Mouse (Mus musculus) liver, postnatal 0 days (tissue): Measurements from ENCODE around the gene Asxl1.

Experiments
- CTCF ChIP-seq: sonication (generic); IDR thresholded peaks from 2 replicates; pipeline ENCODE4 v1.5.1; 2016; ENCODE audit warnings: antibody characterized with exemption, low read depth
- EP300 ChIP-seq: IDR thresholded peaks from 2 replicates; pipeline ENCODE4 v1.6.1; 2016; ENCODE audit warnings: antibody characterized with exemption, low read depth, mild to moderate bottlenecking

DNA sequence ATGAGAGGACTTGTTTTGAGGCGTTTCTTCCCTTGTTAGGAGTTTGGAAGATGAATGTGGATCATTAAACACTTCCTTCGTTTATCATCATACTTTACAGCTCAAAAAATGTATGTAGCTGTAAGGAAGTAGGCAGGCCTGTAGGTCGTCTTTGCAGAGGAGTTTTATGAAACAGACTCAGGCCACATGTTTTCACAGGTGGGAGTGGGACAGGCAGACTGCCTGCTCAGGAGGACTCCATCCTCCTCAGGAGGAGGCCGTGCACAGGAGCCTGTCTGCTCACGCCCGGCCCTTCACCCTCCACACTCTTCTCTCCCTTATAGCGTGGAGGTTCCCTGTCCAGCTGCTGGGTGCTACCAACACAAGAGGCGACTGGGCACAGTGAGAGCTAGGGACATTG is 36.5 kb upstream of the Asxl1 start:
- TF ChIP-seq CTCF (no peak), EP300 (no peak)
